Mouse (Mus musculus): ENCODE results near the gene Iqcc.

Iqcc gene

GRCm38 (mm10) chr4:129618786-129619691 lies at the start of gene Iqcc:
Gene Iqcc (minus strand): TSS chr4:129619099.
- peak; percentile 96 for DNase-seq (ENCODE audit: low spot score)

- DNase-seq (ENCODE audit: low spot score) = no peak
Observed at GRCm38 (mm10) chr4:129662255-129662813, 43.4 kb upstream of the Iqcc start.

GRCm38 (mm10) chr4:129661584-129661983 lies 42.7 kb upstream of the Iqcc start:
- DNase-seq (ENCODE audit: low spot score) = no peak

- no peak for DNase-seq (ENCODE audit: low spot score)
Observed at GRCm38 (mm10) chr4:129654770-129655169, 35.9 kb upstream of the Iqcc start.

- no peak for DNase-seq (ENCODE audit: low spot score)
Observed at GRCm38 (mm10) chr4:129650359-129650758, 31.5 kb upstream of the Iqcc start.

GRCm38 (mm10) chr4:129648656-129649055 lies 29.8 kb upstream of the Iqcc start:
- no peak for DNase-seq (ENCODE audit: low spot score)

- no peak for DNase-seq (ENCODE audit: low spot score)
Observed at GRCm38 (mm10) chr4:129645204-129645603, 26.3 kb upstream of the Iqcc start.

GRCm38 (mm10) chr4:129641756-129642155 lies 22.9 kb upstream of the Iqcc start:
- DNase-seq (ENCODE audit: low spot score) = peak; percentile 24

- DNase-seq (ENCODE audit: low spot score) = peak; percentile 99
Observed at GRCm38 (mm10) chr4:129640638-129641467, 22.0 kb upstream of the Iqcc start, which contains the start of gene Txlna. Gene Txlna (minus strand): TSS chr4:129641065.

GRCm38 (mm10) chr4:129640101-129640637 lies 21.3 kb upstream of the Iqcc start:
- DNase-seq (ENCODE audit: low spot score) = no peak

- no peak for DNase-seq (ENCODE audit: low spot score)
Observed at GRCm38 (mm10) chr4:129639221-129639620, 20.3 kb upstream of the Iqcc start.

GRCm38 (mm10) chr4:129633852-129634251 lies 15.0 kb upstream of the Iqcc start:
- DNase-seq (ENCODE audit: low spot score) = no peak

GRCm38 (mm10) chr4:129631867-129632266 lies 13.0 kb upstream of the Iqcc start:
- no peak for DNase-seq (ENCODE audit: low spot score)

- DNase-seq (ENCODE audit: low spot score) = no peak
Observed at GRCm38 (mm10) chr4:129630944-129631343, 12.0 kb upstream of the Iqcc start.

- DNase-seq (ENCODE audit: low spot score) = no peak
Observed at GRCm38 (mm10) chr4:129626035-129626434, 7.1 kb upstream of the Iqcc start.

- DNase-seq (ENCODE audit: low spot score) = peak; percentile 9
Observed at GRCm38 (mm10) chr4:129625496-129625895, 6.6 kb upstream of the Iqcc start.

GRCm38 (mm10) chr4:129625029-129625370 lies 6.1 kb upstream of the Iqcc start:
- DNase-seq (ENCODE audit: low spot score) = peak; percentile 82

GRCm38 (mm10) chr4:129624281-129625028 lies 5.6 kb upstream of the Iqcc start:
- DNase-seq (ENCODE audit: low spot score) = peak; percentile 90

GRCm38 (mm10) chr4:129623681-129624091 lies 4.8 kb upstream of the Iqcc start, which contains the start of gene Ccdc28b:
Gene Ccdc28b (minus strand): TSS chr4:129623947.
- peak; percentile 73 for DNase-seq (ENCODE audit: low spot score)

- no peak for DNase-seq (ENCODE audit: low spot score)
Observed at GRCm38 (mm10) chr4:129622803-129623535, 4.1 kb upstream of the Iqcc start.
